Mouse (Mus musculus) embryonic facial prominence, embryonic 15.5 days (tissue): ENCODE data around the gene Dthd1. TPM values are rescaled to one million over a fixed set of nuclear protein-coding genes. Genes with fewer than 3 reads are reported as not detected.

Experiments
- ATAC-seq: fragments of 200-750 bp; cut with Nextera tagmentation; 2 replicates; pipeline ENCODE4 v1.8.0; 2017; ENCODE audit warnings: low read depth, moderate TSS enrichment; ENCODE audit not compliant: insufficient number of reproducible peaks, low FRiP score, low TSS enrichment
- H3K27ac ChIP-seq: fragments of 300-500 bp; sonication (generic); replicated peaks from 2 replicates; pipeline ENCODE4 v1.5.1; 2015; ENCODE audit warnings: mild to moderate bottlenecking, inconsistent platforms
- H3K27me3 ChIP-seq: fragments of 300-500 bp; sonication (generic); 2 replicates; pipeline ENCODE4 v1.6.1; 2015; ENCODE audit warnings: inconsistent platforms
- H3K36me3 ChIP-seq: fragments of 300-500 bp; sonication (generic); 2 replicates; pipeline ENCODE4 v1.6.1; 2015; ENCODE audit warnings: mild to moderate bottlenecking, inconsistent platforms
- H3K4me1 ChIP-seq: fragments of 300-500 bp; sonication (generic); 2 replicates; pipeline ENCODE4 v1.6.1; 2015; ENCODE audit warnings: inconsistent platforms
- H3K4me2 ChIP-seq: fragments of 300-500 bp; sonication (generic); replicated peaks from 2 replicates; pipeline ENCODE4 v1.6.1; 2015; ENCODE audit warnings: mild to moderate bottlenecking, inconsistent platforms
- H3K4me3 ChIP-seq: fragments of 300-500 bp; sonication (generic); replicated peaks from 2 replicates; pipeline ENCODE4 v1.5.1; 2015; ENCODE audit warnings: mild to moderate bottlenecking, inconsistent platforms
- H3K9ac ChIP-seq: fragments of 300-500 bp; sonication (generic); 2 replicates; pipeline ENCODE4 v1.6.1; 2015; ENCODE audit warnings: inconsistent platforms
- H3K9me3 ChIP-seq: fragments of 300-500 bp; sonication (generic); replicated peaks from 2 replicates; pipeline ENCODE4 v1.6.1; 2016; ENCODE audit warnings: inconsistent platforms
- WGBS: fragments of 180-500 bp; shearing (Covaris S2); methylation state at CpG from one replicate; pipeline ENCODE4 v1.1.7; 2015; 5-methylcytosine and 5-hydroxymethylcytosine counted together
- polyA plus RNA-seq: library from polyadenylated mRNA; unstranded; fragments of >200 nt; fragmentation: Nextera tagmentation; extraction: Ambion mirVana; gene quantifications from 2 replicates; pipeline ENCODE4 v1.2.1, GENCODE M21; 2015

Dthd1 gene
- polyA plus RNA-seq, 1 experiment from 2014 or later = 0.61 TPM

DNA sequence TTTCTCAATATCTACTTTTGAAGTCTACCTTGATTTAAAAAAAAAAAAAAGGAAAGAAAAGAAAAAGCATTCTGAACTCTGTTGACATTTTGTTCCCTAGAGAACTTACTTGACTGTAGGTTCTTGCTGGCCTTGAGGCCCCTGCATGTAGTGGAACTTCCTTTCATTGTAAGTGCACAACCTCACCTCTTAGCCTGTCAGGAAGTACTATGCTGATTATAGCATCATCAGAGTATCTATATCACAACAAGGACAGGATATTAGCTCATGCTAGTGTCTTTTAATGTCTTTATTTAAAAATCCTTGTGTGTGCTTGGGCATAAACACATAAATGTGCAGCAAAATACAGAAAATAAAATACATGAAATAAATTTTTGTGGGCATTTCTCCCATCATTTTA, 53.4 kb downstream of the Dthd1 start:
- no peak for ATAC-seq

DNA sequence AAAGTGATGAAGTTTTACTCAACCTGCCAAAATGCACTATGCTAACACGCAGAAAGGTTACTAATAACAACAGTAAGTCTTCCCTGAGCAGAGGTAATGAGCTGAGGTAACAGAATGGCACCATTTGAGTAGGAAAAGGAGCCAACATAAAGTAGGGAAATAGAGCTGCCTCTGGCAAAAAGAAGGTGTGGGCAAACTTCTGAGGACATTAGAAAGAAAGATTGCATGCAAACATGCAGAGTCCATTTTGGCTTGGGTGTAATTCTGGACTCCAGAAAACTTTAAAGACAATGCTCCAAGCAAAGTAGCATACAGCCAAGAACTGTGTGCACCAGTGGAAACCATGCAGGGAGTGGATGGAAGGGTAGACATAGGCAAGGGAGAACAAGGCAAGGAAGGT, 65.9 kb downstream of the Dthd1 start:
- no peaks in the 10 kb centered on the region for H3K9me3 ChIP-seq
- WGBS = 65% methylated on average over 1 of the region's 1 CpGs
- no peak for ATAC-seq

More for the DNA sequence above, 53.4 kb downstream of the Dthd1 start:
- Histone ChIP-seq H3K36me3 (no peaks in the 10 kb centered on the region), H3K9ac (no peak overlapping the region), H3K4me1 (no peaks in the 10 kb centered on the region), H3K4me2 (no peak overlapping the region), H3K9me3 (no peaks in the 10 kb centered on the region), H3K27me3 (no peaks in the 10 kb centered on the region), H3K4me3 (no peak overlapping the region), H3K27ac (no peak overlapping the region)

DNA sequence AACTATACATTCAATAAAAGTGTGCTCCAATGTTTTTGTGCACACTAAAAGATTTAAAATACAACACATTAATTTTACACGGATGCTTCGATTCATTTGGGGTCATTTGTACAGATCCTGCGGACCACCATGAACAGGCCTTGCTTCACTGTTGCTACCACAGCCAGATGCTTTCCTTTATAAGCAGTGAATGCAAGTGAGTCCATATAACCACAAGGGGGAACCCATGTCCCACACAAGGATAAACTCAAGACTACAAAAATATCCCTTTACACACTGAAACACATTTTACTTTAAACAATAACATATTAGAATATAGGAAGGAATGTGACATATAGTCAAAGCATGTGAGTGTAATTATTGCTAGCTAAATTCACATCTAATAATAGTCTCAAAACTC, 81.7 kb downstream of the Dthd1 start:
- Histone ChIP-seq H3K27me3 (no peaks in the 10 kb centered on the region), H3K36me3 (no peaks in the 10 kb centered on the region), H3K9ac (no peak overlapping the region), H3K4me1 (no peaks in the 10 kb centered on the region), H3K4me2 (no peak overlapping the region), H3K4me3 (no peak overlapping the region), H3K27ac (no peak overlapping the region), H3K9me3 (no peaks in the 10 kb centered on the region)
- peak; percentile 57; the same call in 1 of the 2 replicates for ATAC-seq
- 50% methylated on average over 3 of the region's 3 CpGs for WGBS

More for the DNA sequence above, 65.9 kb downstream of the Dthd1 start:
- Histone ChIP-seq H3K4me2 (no peak overlapping the region), H3K27me3 (no peaks in the 10 kb centered on the region), H3K27ac (no peak overlapping the region), H3K4me3 (no peak overlapping the region), H3K9ac (no peak overlapping the region), H3K4me1 (no peaks in the 10 kb centered on the region), H3K36me3 (no peaks in the 10 kb centered on the region)

DNA sequence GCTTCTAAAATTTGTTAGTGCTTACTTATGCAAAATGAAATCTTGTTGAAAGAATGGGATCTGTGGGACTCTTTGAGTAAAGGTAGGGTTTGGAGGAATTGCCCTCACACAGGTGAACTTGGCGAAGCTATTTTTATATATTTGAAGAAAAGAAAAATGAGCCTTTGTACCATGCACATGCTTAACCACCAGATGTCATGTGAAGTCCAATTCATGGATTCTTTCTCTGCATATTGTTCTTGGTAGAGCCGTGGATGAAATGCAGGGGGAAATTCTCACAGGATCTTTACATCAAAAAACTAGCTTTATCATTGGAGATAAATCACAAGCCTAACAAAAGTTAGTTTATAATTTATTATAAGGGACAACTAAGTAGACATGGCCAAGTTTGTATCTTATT, 93.3 kb downstream of the Dthd1 start:
- no peak overlapping the region for H3K4me2 ChIP-seq
- no peak overlapping the region for H3K4me3 ChIP-seq
- no peaks in the 10 kb centered on the region for H3K4me1 ChIP-seq

DNA sequence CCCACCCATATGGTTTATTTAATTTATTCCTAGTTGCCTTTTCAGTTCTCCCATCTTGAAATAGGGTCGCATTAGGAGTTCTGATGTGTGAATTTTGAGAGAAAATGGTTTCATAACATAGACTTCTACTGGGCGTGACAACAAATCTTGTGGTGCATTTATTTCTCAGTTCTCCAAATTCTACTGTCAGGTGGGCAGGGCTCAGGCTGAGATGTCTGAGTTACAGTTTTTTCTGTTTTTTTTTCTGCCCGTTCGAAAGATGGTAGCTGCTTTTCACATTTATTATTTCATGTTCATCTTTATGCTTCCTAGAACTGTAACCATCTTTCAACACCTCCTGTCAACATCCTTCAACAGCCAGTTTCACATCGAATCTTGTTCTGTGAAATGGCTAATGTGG, 95.5 kb downstream of the Dthd1 start:
- Histone ChIP-seq H3K36me3 (no peaks in the 10 kb centered on the region), H3K4me1 (no peaks in the 10 kb centered on the region), H3K27me3 (no peaks in the 10 kb centered on the region), H3K9me3 (no peaks in the 10 kb centered on the region), H3K4me3 (no peak overlapping the region), H3K4me2 (no peak overlapping the region), H3K9ac (no peak overlapping the region), H3K27ac (no peak overlapping the region)
- ATAC-seq = no peak
- 81% methylated on average over 5 of the region's 5 CpGs for WGBS

More for the DNA sequence above, 93.3 kb downstream of the Dthd1 start:
- ATAC-seq = no peak
- Histone ChIP-seq H3K9me3 (no peaks in the 10 kb centered on the region), H3K36me3 (no peaks in the 10 kb centered on the region), H3K9ac (no peak overlapping the region), H3K27me3 (no peaks in the 10 kb centered on the region), H3K27ac (no peak overlapping the region)
- 76% methylated on average over 2 of the region's 2 CpGs for WGBS

DNA sequence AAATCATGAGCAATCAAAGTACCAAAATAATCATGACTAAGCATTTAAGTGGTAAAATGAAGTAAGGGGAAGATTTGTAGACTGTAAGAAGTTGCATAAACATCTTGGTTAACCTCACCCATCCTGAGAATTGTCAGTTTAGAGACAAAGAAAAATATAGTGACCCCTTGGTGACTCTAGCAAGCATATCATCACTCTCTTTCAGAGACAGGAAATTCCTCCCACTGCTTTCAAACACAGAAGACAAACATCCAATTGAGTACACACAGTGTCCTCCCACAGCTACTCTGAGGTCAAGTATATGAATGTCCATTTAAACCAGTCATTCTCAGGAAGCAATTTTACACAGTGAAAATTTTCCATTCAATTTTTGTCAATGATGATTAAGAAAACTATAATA, 111.0 kb downstream of the Dthd1 start:
- no peaks in the 10 kb centered on the region for H3K27me3 ChIP-seq
- H3K9me3 ChIP-seq = no peaks in the 10 kb centered on the region
- H3K4me2 ChIP-seq = no peak overlapping the region
- H3K36me3 ChIP-seq = no peaks in the 10 kb centered on the region
- no peak for ATAC-seq
- no peak overlapping the region for H3K4me3 ChIP-seq
- H3K4me1 ChIP-seq = no peaks in the 10 kb centered on the region
- no peak overlapping the region for H3K9ac ChIP-seq
- H3K27ac ChIP-seq = no peak overlapping the region

Other genes with a start within 250 kb of the Dthd1 start
- 12.9 and 14.3 TPM in 2 replicates for gene Arap2, start 47.7 kb upstream of the Dthd1 start, polyA plus RNA-seq